18 mouse cellular contexts compared by ENCODE assay signal in genomic region chr6:88899628-88900027, GRCm38 (mm10). TPM values are rescaled to one million over a fixed set of nuclear protein-coding genes. Genes with fewer than 3 reads are reported as not detected.
DNase-seq lines count a peak whose midpoint lies in the region; ATAC-seq lines count a peak whose summit lies in the region.
"Had no signal": no experiment of that assay in that cellular context is flagged by ENCODE, and none has a peak within 500 bp of the region (broad histone marks: within the 10 kb centered on the region; RNA-seq: fewer than 3 reads in every experiment).

No protein-coding gene starts in this region.

- peaks cover 60% of the 10 kb centered on the region for H3K4me1 ChIP-seq in forebrain, embryonic 10.5 days
- H3K4me1 ChIP-seq in forebrain, embryonic 14.5 days (ENCODE audit: control insufficient read depth, insufficient read depth, low read length), result peaks cover 26% of the 10 kb centered on the region
- peaks cover 61% of the 10 kb centered on the region for H3K4me1 ChIP-seq in hindbrain, embryonic 10.5 days (replicated peaks)
- peaks cover 26% of the 10 kb centered on the region for H3K4me1 ChIP-seq in hindbrain, embryonic 14.5 days (replicated peaks; ENCODE audit: control insufficient read depth, insufficient read depth, low read length)
- peaks cover 82% of the 10 kb centered on the region for H3K4me1 ChIP-seq in liver, embryonic 15.5 days (replicated peaks)
- H3K4me1 ChIP-seq in liver, embryonic 11.5 days (replicated peaks; ENCODE audit: control insufficient read depth, insufficient read depth, low read length), result peaks cover 38% of the 10 kb centered on the region
- H3K4me1 ChIP-seq in limb, embryonic 10.5 days, result peaks cover 50% of the 10 kb centered on the region

- no peak overlapping the region for H3K4me3 ChIP-seq in forebrain, embryonic 10.5 days
- H3K4me3 ChIP-seq in forebrain, embryonic 14.5 days (ENCODE audit: low read depth, low read length), result no peak overlapping the region
- no peak overlapping the region for H3K4me3 ChIP-seq in hindbrain, embryonic 10.5 days
- H3K4me3 ChIP-seq in hindbrain, embryonic 14.5 days (replicated peaks; ENCODE audit: low read length), result no peak overlapping the region
- no peak overlapping the region for H3K4me3 ChIP-seq in liver, embryonic 15.5 days (replicated peaks)
- no peak overlapping the region for H3K4me3 ChIP-seq in liver, embryonic 11.5 days (ENCODE audit: low read depth, low read length)
- no peak overlapping the region for H3K4me3 ChIP-seq in limb, embryonic 10.5 days
- H3K4me3 ChIP-seq: forebrain, embryonic 13.5 days; heart, embryonic 10.5 days had no signal

- 0 out of 2 replicates have a peak overlapping the region, but pooled peaks have one; percentile 94 for H3K27ac ChIP-seq in forebrain, embryonic 10.5 days
- H3K27ac ChIP-seq in forebrain, embryonic 14.5 days (ENCODE audit: low read depth, low read length), result no peak overlapping the region
- 0 out of 2 replicates have a peak overlapping the region, but pooled peaks have one; percentile 97 for H3K27ac ChIP-seq in hindbrain, embryonic 10.5 days
- H3K27ac ChIP-seq in hindbrain, embryonic 14.5 days, result no peak overlapping the region
- H3K27ac ChIP-seq in liver, embryonic 15.5 days (replicated peaks), result peak overlapping the region; percentile 48; the same call in 1 of the 2 replicates
- H3K27ac ChIP-seq in liver, embryonic 11.5 days (ENCODE audit: low read depth, low read length), result no peak overlapping the region
- H3K27ac ChIP-seq in limb, embryonic 10.5 days, result 0 out of 2 replicates have a peak overlapping the region, but pooled peaks have one; percentile 95
- H3K27ac ChIP-seq: forebrain, embryonic 13.5 days; hindbrain, embryonic 15.5 days had no signal

- no peak for ATAC-seq in forebrain, embryonic 14.5 days
- no peak for ATAC-seq in hindbrain, embryonic 14.5 days (ENCODE audit: low FRiP score)
- no peak for ATAC-seq in liver, embryonic 15.5 days (ENCODE audit: insufficient read depth)
- ATAC-seq in liver, embryonic 11.5 days (replicated peaks; ENCODE audit: low FRiP score), result no peak
- ATAC-seq: forebrain, embryonic 13.5 days; inflammation-experienced regulatory T-cells, adult 6 months had no signal

- DNase-seq in forebrain, embryonic 10.5 days (ENCODE audit: extremely low spot score, low spot score), result no peak
- no peak for DNase-seq in forebrain, embryonic 14.5 days (ENCODE audit: low spot score)
- no peak for DNase-seq in hindbrain, embryonic 10.5 days (ENCODE audit: low spot score)
- no peak for DNase-seq in hindbrain, embryonic 14.5 days (ENCODE audit: low spot score)
- DNase-seq in liver, embryonic 11.5 days (ENCODE audit: low spot score), result no peak
- DNase-seq in limb, embryonic 10.5 days (ENCODE audit: low spot score), result no peak
- DNase-seq: adrenal gland, postnatal 10 days; cerebellum, adult 11 months; cerebellum, postnatal 36 days; gastrocnemius, adult 2 months; gastrocnemius, postnatal 25 days; heart, postnatal 4 days had no signal

- 90% methylated on average over 2 of the region's 2 CpGs for WGBS in forebrain, embryonic 10.5 days
- WGBS in forebrain, embryonic 14.5 days, result 87% methylated on average over 2 of the region's 2 CpGs
- 87% methylated on average over 2 of the region's 2 CpGs for WGBS in hindbrain, embryonic 10.5 days
- WGBS in hindbrain, embryonic 14.5 days, result 95% methylated on average over 2 of the region's 2 CpGs
- 77% methylated on average over 2 of the region's 2 CpGs for WGBS in liver, embryonic 15.5 days (ENCODE audit: insufficient replicate concordance)
- WGBS in liver, embryonic 11.5 days, result 85% methylated on average over 2 of the region's 2 CpGs
- WGBS in limb, embryonic 10.5 days, result 93% methylated on average over 2 of the region's 2 CpGs

- no peaks in the 10 kb centered on the region for H3K27me3 ChIP-seq in forebrain, embryonic 10.5 days (ENCODE audit: poor library complexity, severe bottlenecking)
- no peaks in the 10 kb centered on the region for H3K27me3 ChIP-seq in forebrain, embryonic 14.5 days (replicated peaks; ENCODE audit: control insufficient read depth, insufficient read depth, low read length)
- H3K27me3 ChIP-seq in hindbrain, embryonic 10.5 days (ENCODE audit: insufficient read depth, poor library complexity, severe bottlenecking), result no peaks in the 10 kb centered on the region
- no peaks in the 10 kb centered on the region for H3K27me3 ChIP-seq in hindbrain, embryonic 14.5 days (ENCODE audit: control insufficient read depth, insufficient read depth, low read length)
- no peaks in the 10 kb centered on the region for H3K27me3 ChIP-seq in liver, embryonic 15.5 days
- H3K27me3 ChIP-seq in liver, embryonic 11.5 days (replicated peaks; ENCODE audit: control insufficient read depth, insufficient read depth, low read length), result no peaks in the 10 kb centered on the region
- no peaks in the 10 kb centered on the region for H3K27me3 ChIP-seq in limb, embryonic 10.5 days (ENCODE audit: low read depth, poor library complexity, severe bottlenecking)
- H3K27me3 ChIP-seq: embryonic facial prominence, embryonic 13.5 days; forebrain, embryonic 13.5 days; hindbrain, embryonic 15.5 days had no signal

- peaks cover 28% of the 10 kb centered on the region for H3K36me3 ChIP-seq in forebrain, embryonic 10.5 days (replicated peaks)
- 0 out of 2 replicates have a peak, but pooled peaks cover 7% of the 10 kb centered on the region for H3K36me3 ChIP-seq in forebrain, embryonic 14.5 days (ENCODE audit: control insufficient read depth, insufficient read depth, low read length)
- H3K36me3 ChIP-seq in hindbrain, embryonic 10.5 days, result peaks cover 29% of the 10 kb centered on the region
- H3K36me3 ChIP-seq in hindbrain, embryonic 14.5 days (replicated peaks; ENCODE audit: control insufficient read depth, insufficient read depth), result no peaks in the 10 kb centered on the region; the same call in 1 of the 2 replicates
- peaks cover 27% of the 10 kb centered on the region for H3K36me3 ChIP-seq in liver, embryonic 15.5 days (replicated peaks)
- H3K36me3 ChIP-seq in liver, embryonic 11.5 days (ENCODE audit: control insufficient read depth, insufficient read depth, low read length), result peaks cover 19% of the 10 kb centered on the region
- H3K36me3 ChIP-seq in limb, embryonic 10.5 days, result peaks cover 28% of the 10 kb centered on the region
- H3K36me3 ChIP-seq: hindbrain, embryonic 15.5 days had no signal

- no peak overlapping the region for H3K4me2 ChIP-seq in forebrain, embryonic 14.5 days (ENCODE audit: low read length)
- H3K4me2 ChIP-seq in hindbrain, embryonic 14.5 days (replicated peaks), result no peak overlapping the region
- no peak overlapping the region for H3K4me2 ChIP-seq in liver, embryonic 15.5 days
- H3K4me2 ChIP-seq in liver, embryonic 11.5 days, result no peak overlapping the region

- H3K9me3 ChIP-seq in forebrain, embryonic 10.5 days, result no peaks in the 10 kb centered on the region
- no peaks in the 10 kb centered on the region for H3K9me3 ChIP-seq in forebrain, embryonic 14.5 days (replicated peaks; ENCODE audit: control insufficient read depth, low read length)
- H3K9me3 ChIP-seq in hindbrain, embryonic 10.5 days, result no peaks in the 10 kb centered on the region
- H3K9me3 ChIP-seq in hindbrain, embryonic 14.5 days (ENCODE audit: control insufficient read depth, low read length), result no peaks in the 10 kb centered on the region
- H3K9me3 ChIP-seq in liver, embryonic 15.5 days (replicated peaks), result no peaks in the 10 kb centered on the region
- no peaks in the 10 kb centered on the region for H3K9me3 ChIP-seq in liver, embryonic 11.5 days (ENCODE audit: control insufficient read depth, low read length)
- H3K9me3 ChIP-seq in limb, embryonic 10.5 days (replicated peaks), result no peaks in the 10 kb centered on the region
- H3K9me3 ChIP-seq: embryonic facial prominence, embryonic 13.5 days; forebrain, embryonic 13.5 days; heart, embryonic 10.5 days; hindbrain, embryonic 15.5 days had no signal

- no peak overlapping the region for H3K9ac ChIP-seq in forebrain, embryonic 14.5 days (ENCODE audit: low read length)
- no peak overlapping the region for H3K9ac ChIP-seq in hindbrain, embryonic 14.5 days
- H3K9ac ChIP-seq in liver, embryonic 15.5 days, result no peak overlapping the region
- no peak overlapping the region for H3K9ac ChIP-seq in liver, embryonic 11.5 days (ENCODE audit: low read depth, low read length)
- H3K9ac ChIP-seq: embryonic facial prominence, embryonic 13.5 days; forebrain, embryonic 13.5 days; hindbrain, embryonic 15.5 days had no signal

RNA-seq across cellular contexts. Expression of gene Mcm2, which starts 1.0 kb away (rescaled TPM):
- 305 and 322 TPM in 2 replicates for polyA plus RNA-seq in forebrain, embryonic 10.5 days (2016; fragmentation: Nextera tagmentation; extraction: Ambion mirVana)
- 71.1 and 82.8 TPM in 2 replicates for polyA plus RNA-seq in forebrain, embryonic 14.5 days (2014; fragmentation: Nextera tagmentation; extraction: Ambion mirVana)
- 222 and 292 TPM in 2 replicates for polyA plus RNA-seq in hindbrain, embryonic 10.5 days (2016; fragmentation: Nextera tagmentation; extraction: Ambion mirVana)
- polyA plus RNA-seq in hindbrain, embryonic 14.5 days (2014; fragmentation: Nextera tagmentation; extraction: Ambion mirVana), result 27.0 and 30.2 TPM in 2 replicates
- polyA plus RNA-seq in liver, embryonic 15.5 days (2015; fragmentation: Nextera tagmentation; extraction: Ambion mirVana), result 147 and 155 TPM in 2 replicates
- 254 and 284 TPM in 2 replicates for polyA plus RNA-seq in liver, embryonic 11.5 days (2014; fragmentation: Nextera tagmentation; extraction: Ambion mirVana)
- 281 and 283 TPM in 2 replicates for polyA plus RNA-seq in limb, embryonic 10.5 days (2016; fragmentation: Nextera tagmentation; extraction: Ambion mirVana)

RNA-seq across cellular contexts. Expression of gene Tpra1, which starts 2.4 kb away (rescaled TPM):
- 47.9 and 51.5 TPM in 2 replicates for polyA plus RNA-seq in forebrain, embryonic 10.5 days (2016; fragmentation: Nextera tagmentation; extraction: Ambion mirVana)
- polyA plus RNA-seq in forebrain, embryonic 14.5 days (2014; fragmentation: Nextera tagmentation; extraction: Ambion mirVana), result 32.9 and 41.2 TPM in 2 replicates
- polyA plus RNA-seq in hindbrain, embryonic 10.5 days (2016; fragmentation: Nextera tagmentation; extraction: Ambion mirVana), result 60.5 and 62.3 TPM in 2 replicates
- polyA plus RNA-seq in hindbrain, embryonic 14.5 days (2014; fragmentation: Nextera tagmentation; extraction: Ambion mirVana), result 45.8 and 48.5 TPM in 2 replicates
- polyA plus RNA-seq in liver, embryonic 15.5 days (2015; fragmentation: Nextera tagmentation; extraction: Ambion mirVana), result 54.9 and 66.4 TPM in 2 replicates
- 55.1 and 56.7 TPM in 2 replicates for polyA plus RNA-seq in liver, embryonic 11.5 days (2014; fragmentation: Nextera tagmentation; extraction: Ambion mirVana)
- polyA plus RNA-seq in limb, embryonic 10.5 days (2016; fragmentation: Nextera tagmentation; extraction: Ambion mirVana), result 48.7 and 60.3 TPM in 2 replicates

RNA-seq across cellular contexts. Expression of gene Podxl2, which starts 24.8 kb away (rescaled TPM):
- 44.7 and 52.8 TPM in 2 replicates for polyA plus RNA-seq in forebrain, embryonic 10.5 days (2016; fragmentation: Nextera tagmentation; extraction: Ambion mirVana)
- polyA plus RNA-seq in forebrain, embryonic 14.5 days (2014; fragmentation: Nextera tagmentation; extraction: Ambion mirVana), result 334 and 428 TPM in 2 replicates
- 81.1 and 182 TPM in 2 replicates for polyA plus RNA-seq in hindbrain, embryonic 10.5 days (2016; fragmentation: Nextera tagmentation; extraction: Ambion mirVana)
- polyA plus RNA-seq in hindbrain, embryonic 14.5 days (2014; fragmentation: Nextera tagmentation; extraction: Ambion mirVana), result 525 and 527 TPM in 2 replicates
- 1.7 and 1.8 TPM in 2 replicates for polyA plus RNA-seq in liver, embryonic 15.5 days (2015; fragmentation: Nextera tagmentation; extraction: Ambion mirVana)
- polyA plus RNA-seq in liver, embryonic 11.5 days (2014; fragmentation: Nextera tagmentation; extraction: Ambion mirVana), result 9.1 and 10.7 TPM in 2 replicates
- polyA plus RNA-seq in limb, embryonic 10.5 days (2016; fragmentation: Nextera tagmentation; extraction: Ambion mirVana), result 31.1 and 50.4 TPM in 2 replicates
- polyA plus RNA-seq: inflammation-experienced regulatory T-cells, adult 6 months had no signal

RNA-seq across cellular contexts. Expression of gene Abtb1, which starts 57.8 kb away (rescaled TPM):
- polyA plus RNA-seq in forebrain, embryonic 10.5 days (2016; fragmentation: Nextera tagmentation; extraction: Ambion mirVana), result 20.8 and 21.5 TPM in 2 replicates
- 31.4 and 35.7 TPM in 2 replicates for polyA plus RNA-seq in forebrain, embryonic 14.5 days (2014; fragmentation: Nextera tagmentation; extraction: Ambion mirVana)
- 27.2 and 27.5 TPM in 2 replicates for polyA plus RNA-seq in hindbrain, embryonic 10.5 days (2016; fragmentation: Nextera tagmentation; extraction: Ambion mirVana)
- 28.1 and 33.8 TPM in 2 replicates for polyA plus RNA-seq in hindbrain, embryonic 14.5 days (2014; fragmentation: Nextera tagmentation; extraction: Ambion mirVana)
- 57.7 and 66.9 TPM in 2 replicates for polyA plus RNA-seq in liver, embryonic 15.5 days (2015; fragmentation: Nextera tagmentation; extraction: Ambion mirVana)
- polyA plus RNA-seq in liver, embryonic 11.5 days (2014; fragmentation: Nextera tagmentation; extraction: Ambion mirVana), result 24.9 and 26.7 TPM in 2 replicates
- 22.9 and 25.3 TPM in 2 replicates for polyA plus RNA-seq in limb, embryonic 10.5 days (2016; fragmentation: Nextera tagmentation; extraction: Ambion mirVana)

Comparison
In these comparisons a context has a peak if more than half of its experiments do, and no peak if none do; other contexts are left out.
1. H3K27ac ChIP-seq: peak in forebrain, embryonic 10.5 days (single experiment), hindbrain, embryonic 10.5 days (single experiment), liver, embryonic 15.5 days (single experiment) and limb, embryonic 10.5 days (single experiment); none in forebrain, embryonic 14.5 days (single experiment), hindbrain, embryonic 14.5 days (single experiment) and liver, embryonic 11.5 days (single experiment).